Mouse (Mus musculus): ENCODE measurements at regions not wholly inside any gene's neighbourhood (a gene's known extent, or its start where the extent isn't known, plus 50 kb on each side); places are given as distances from the start of the nearest gene placed in this dataset.

DNA sequence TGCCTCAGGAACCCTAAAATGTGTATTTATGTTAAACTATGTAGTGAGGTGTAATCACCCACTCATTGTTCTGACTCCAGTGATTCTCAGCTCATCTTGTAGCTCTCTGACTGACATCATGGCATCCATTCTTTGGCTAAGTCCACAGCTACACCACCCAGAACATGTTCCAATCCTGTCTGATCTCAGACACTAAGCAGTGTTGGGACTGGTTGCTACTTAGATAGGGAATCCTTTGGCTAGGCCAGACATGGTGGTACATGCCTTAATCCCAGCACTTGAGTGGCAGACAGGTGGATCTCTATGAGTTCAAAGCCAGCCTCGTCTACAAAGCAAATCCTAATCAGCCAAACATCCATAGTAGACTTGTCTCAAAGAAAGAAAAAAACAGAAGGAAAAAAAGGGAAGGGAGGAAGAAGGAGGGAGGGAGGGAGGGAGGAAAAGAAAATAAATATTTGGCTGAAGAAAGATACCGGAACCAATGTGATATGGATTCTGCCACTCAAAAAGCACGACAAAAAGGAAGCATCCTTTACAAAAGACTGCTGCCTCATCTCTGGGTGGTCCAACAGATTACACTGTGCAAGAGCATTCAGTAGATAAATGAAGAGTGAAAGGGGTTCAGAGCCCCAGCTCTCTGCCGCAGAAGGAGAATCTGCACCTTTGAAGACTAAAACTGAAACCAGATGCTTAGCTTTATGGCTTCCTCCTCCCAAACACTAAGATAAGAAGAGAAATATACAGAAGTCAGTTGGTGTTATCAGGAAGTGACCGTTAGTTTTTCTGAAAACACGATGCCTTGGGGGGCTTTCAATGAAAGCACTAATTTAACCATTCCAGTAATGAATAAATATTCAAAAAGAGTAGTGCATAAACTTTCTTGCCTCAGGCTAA is 51.5 kb upstream of the Med13 start:
- no peaks in the 10 kb centered on the region for H3K9me3 ChIP-seq (ENCODE audit: control insufficient read depth, low read length)
- no peak for ATAC-seq
- H3K4me1 ChIP-seq (replicated peaks; ENCODE audit: control insufficient read depth, insufficient read depth, low read length), result peaks cover 12% of the 10 kb centered on the region
- no peaks in the 10 kb centered on the region for H3K36me3 ChIP-seq (ENCODE audit: control insufficient read depth, insufficient read depth)
- H3K9ac ChIP-seq (replicated peaks; ENCODE audit: low read depth, low read length), result no peak overlapping the region
- no peaks in the 10 kb centered on the region for H3K27me3 ChIP-seq (replicated peaks; ENCODE audit: control insufficient read depth, insufficient read depth, low read length)
- H3K4me3 ChIP-seq (replicated peaks; ENCODE audit: low read length), result no peak overlapping the region
- 58% methylated on average over 6 of the region's 6 CpGs for WGBS
- no peak overlapping the region for H3K27ac ChIP-seq (ENCODE audit: low read length)
- no peak overlapping the region for H3K4me2 ChIP-seq (ENCODE audit: low read length)

- 57% methylated on average over 10 of the region's 10 CpGs for WGBS
- no peak overlapping the region for H3K4me3 ChIP-seq (replicated peaks; ENCODE audit: low read length)
- ATAC-seq, result peak; percentile 54; the same call in 1 of the 2 replicates
Measured at GRCm38 (mm10) chr11:86409580-86409947, 52.2 kb upstream of the Med13 start.

DNA sequence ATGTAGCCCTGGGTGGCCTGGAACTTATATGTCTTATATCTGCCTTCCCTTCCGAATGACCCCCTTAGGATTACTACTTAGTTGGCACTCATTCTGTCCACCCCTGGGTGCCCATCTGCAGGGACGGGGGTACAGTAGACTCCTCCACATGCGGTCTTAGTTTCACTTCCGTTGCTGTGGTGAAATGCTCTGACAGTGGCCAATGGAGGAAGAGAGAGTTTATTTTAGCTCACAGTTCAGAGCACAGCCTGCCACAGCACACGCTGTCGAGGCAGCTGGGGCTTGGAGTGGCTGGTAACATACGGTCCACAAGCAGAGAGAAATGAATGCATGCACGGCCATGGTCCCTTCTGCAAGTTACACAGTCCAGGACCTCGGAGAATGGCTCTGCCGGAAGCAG is 53.1 kb upstream of the Med13 start:
- Histone ChIP-seq H3K27me3 (replicated peaks; ENCODE audit: control insufficient read depth, insufficient read depth, low read length) (no peaks in the 10 kb centered on the region), H3K4me2 (ENCODE audit: low read length) (no peak overlapping the region), H3K27ac (ENCODE audit: low read length) (no peak overlapping the region), H3K36me3 (ENCODE audit: control insufficient read depth, insufficient read depth) (no peaks in the 10 kb centered on the region), H3K9me3 (ENCODE audit: control insufficient read depth, low read length) (no peaks in the 10 kb centered on the region), H3K9ac (replicated peaks; ENCODE audit: low read depth, low read length) (no peak overlapping the region), H3K4me3 (replicated peaks; ENCODE audit: low read length) (no peak overlapping the region), H3K4me1 (replicated peaks; ENCODE audit: control insufficient read depth, insufficient read depth, low read length) (peaks cover 12% of the 10 kb centered on the region)
- WGBS, result 87% methylated on average over 10 of the region's 10 CpGs
- no peak for ATAC-seq

More at GRCm38 (mm10) chr11:86409580-86409947, 52.2 kb upstream of the Med13 start:
- no peak overlapping the region for H3K27ac ChIP-seq (ENCODE audit: low read length)
- no peak overlapping the region for H3K4me2 ChIP-seq (ENCODE audit: low read length)
- H3K36me3 ChIP-seq (ENCODE audit: control insufficient read depth, insufficient read depth), result no peaks in the 10 kb centered on the region
- H3K9me3 ChIP-seq (ENCODE audit: control insufficient read depth, low read length), result no peaks in the 10 kb centered on the region
- H3K27me3 ChIP-seq (replicated peaks; ENCODE audit: control insufficient read depth, insufficient read depth, low read length), result no peaks in the 10 kb centered on the region
- H3K4me1 ChIP-seq (replicated peaks; ENCODE audit: control insufficient read depth, insufficient read depth, low read length), result peaks cover 12% of the 10 kb centered on the region
- H3K9ac ChIP-seq (replicated peaks; ENCODE audit: low read depth, low read length), result no peak overlapping the region

DNA sequence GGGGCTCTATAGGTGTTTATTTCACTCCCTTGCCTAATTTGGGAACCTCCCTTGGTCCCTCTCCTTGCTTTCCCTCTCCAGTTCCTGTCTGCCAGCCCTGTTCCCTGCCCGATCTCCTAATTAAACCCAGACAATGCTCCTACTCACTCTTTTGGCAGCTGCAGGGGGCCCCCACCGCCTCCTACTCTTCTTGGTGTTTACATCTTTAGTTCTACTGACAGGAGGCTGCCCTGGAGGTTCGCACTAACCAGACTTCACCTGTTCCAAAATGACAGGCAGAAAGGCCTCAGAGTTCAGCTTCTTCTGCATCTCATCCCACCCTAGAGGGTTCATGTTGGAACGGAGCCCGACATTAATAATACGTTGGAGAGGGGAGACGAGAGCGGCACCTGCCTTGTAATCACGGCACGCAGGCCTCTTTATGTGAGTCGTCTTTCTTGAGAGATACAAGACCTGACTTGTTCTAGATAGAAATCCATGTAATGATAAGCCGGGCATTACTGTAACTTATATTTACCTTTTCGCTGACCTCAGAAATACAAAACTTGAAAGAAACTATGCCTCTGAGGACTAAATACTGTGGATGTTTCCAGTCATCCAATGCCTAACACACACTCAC is 55.5 kb upstream of the Med13 start:
- H3K9ac ChIP-seq (replicated peaks; ENCODE audit: low read depth, low read length), result no peak overlapping the region
- ATAC-seq, result peak; percentile 70
- H3K4me1 ChIP-seq (replicated peaks; ENCODE audit: control insufficient read depth, insufficient read depth, low read length), result peaks cover 19% of the 10 kb centered on the region
- H3K27me3 ChIP-seq (replicated peaks; ENCODE audit: control insufficient read depth, insufficient read depth, low read length), result no peaks in the 10 kb centered on the region
- 21% methylated on average over 13 of the region's 13 CpGs for WGBS
- peak overlapping the region; percentile 4; the same call in 1 of the 2 replicates for H3K4me2 ChIP-seq (ENCODE audit: low read length)
- H3K27ac ChIP-seq (ENCODE audit: low read length), result peak overlapping the region; percentile 23; the same call in 1 of the 2 replicates
- no peaks in the 10 kb centered on the region for H3K9me3 ChIP-seq (ENCODE audit: control insufficient read depth, low read length)
- H3K36me3 ChIP-seq (ENCODE audit: control insufficient read depth, insufficient read depth), result no peaks in the 10 kb centered on the region
- H3K4me3 ChIP-seq (replicated peaks; ENCODE audit: low read length), result no peak overlapping the region

- 18% methylated on average over 5 of the region's 5 CpGs for WGBS
- ATAC-seq, result no peak
- Histone ChIP-seq H3K27me3 (replicated peaks; ENCODE audit: control insufficient read depth, insufficient read depth, low read length) (no peaks in the 10 kb centered on the region), H3K9ac (replicated peaks; ENCODE audit: low read depth, low read length) (no peak overlapping the region), H3K4me1 (replicated peaks; ENCODE audit: control insufficient read depth, insufficient read depth, low read length) (peaks cover 19% of the 10 kb centered on the region), H3K4me2 (ENCODE audit: low read length) (no peak overlapping the region), H3K4me3 (replicated peaks; ENCODE audit: low read length) (no peak overlapping the region), H3K36me3 (ENCODE audit: control insufficient read depth, insufficient read depth) (no peaks in the 10 kb centered on the region), H3K27ac (ENCODE audit: low read length) (no peak overlapping the region), H3K9me3 (ENCODE audit: control insufficient read depth, low read length) (0 out of 2 replicates have a peak, but pooled peaks cover under 1% of the 10 kb centered on the region)
Measured at GRCm38 (mm10) chr11:86416471-86416870, 59.1 kb upstream of the Med13 start.

GRCm38 (mm10) chr11:86417164-86417563 is 59.8 kb upstream of the Med13 start:
- Histone ChIP-seq H3K4me3 (replicated peaks; ENCODE audit: low read length) (no peak overlapping the region), H3K9ac (replicated peaks; ENCODE audit: low read depth, low read length) (no peak overlapping the region), H3K27me3 (replicated peaks; ENCODE audit: control insufficient read depth, insufficient read depth, low read length) (no peaks in the 10 kb centered on the region), H3K4me1 (replicated peaks; ENCODE audit: control insufficient read depth, insufficient read depth, low read length) (peaks cover 19% of the 10 kb centered on the region), H3K4me2 (ENCODE audit: low read length) (peak overlapping the region; percentile 13; the same call in 1 of the 2 replicates), H3K27ac (ENCODE audit: low read length) (0 out of 2 replicates have a peak overlapping the region, but pooled peaks have one; percentile 9), H3K9me3 (ENCODE audit: control insufficient read depth, low read length) (0 out of 2 replicates have a peak, but pooled peaks cover 5% of the 10 kb centered on the region), H3K36me3 (ENCODE audit: control insufficient read depth, insufficient read depth) (no peaks in the 10 kb centered on the region)
- no peak for ATAC-seq
- WGBS, result 29% methylated on average over 6 of the region's 6 CpGs

DNA sequence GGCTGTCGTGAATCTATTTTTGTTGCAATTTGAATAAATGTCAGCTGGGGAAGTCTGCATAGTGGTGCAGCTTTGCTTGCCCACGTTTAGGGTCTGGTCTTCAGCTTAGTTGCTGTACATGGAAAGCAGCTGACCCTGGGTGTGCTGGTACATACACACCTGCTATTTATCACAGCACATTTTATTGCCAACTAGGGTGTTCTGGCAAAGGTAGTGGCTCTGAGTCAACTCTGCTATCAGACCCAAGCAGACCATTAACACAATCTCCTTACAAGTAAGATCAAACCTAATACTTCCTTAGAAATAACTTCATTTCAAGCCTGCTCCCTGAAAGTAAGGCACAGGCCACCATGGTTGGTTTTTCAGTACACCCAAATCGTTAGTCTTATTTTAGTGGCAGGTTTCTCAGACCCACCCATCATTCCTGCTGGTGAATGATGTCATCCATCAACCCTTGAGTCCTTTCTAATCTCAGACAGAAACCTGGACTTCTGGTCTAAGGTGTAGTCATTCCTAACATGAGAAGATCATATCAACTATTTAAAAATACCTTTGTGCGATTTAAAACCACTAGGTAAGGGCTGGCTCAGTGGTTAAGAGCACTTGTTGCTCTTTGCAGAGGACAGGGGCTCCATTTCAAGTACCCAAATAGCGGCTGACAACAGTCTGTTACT is 62.5 kb upstream of the Med13 start:
- Histone ChIP-seq H3K4me2 (ENCODE audit: low read length) (no peak overlapping the region), H3K36me3 (ENCODE audit: control insufficient read depth, insufficient read depth) (no peaks in the 10 kb centered on the region), H3K9ac (replicated peaks; ENCODE audit: low read depth, low read length) (no peak overlapping the region), H3K4me1 (replicated peaks; ENCODE audit: control insufficient read depth, insufficient read depth, low read length) (peaks cover 8% of the 10 kb centered on the region), H3K27me3 (replicated peaks; ENCODE audit: control insufficient read depth, insufficient read depth, low read length) (no peaks in the 10 kb centered on the region), H3K27ac (ENCODE audit: low read length) (no peak overlapping the region), H3K9me3 (ENCODE audit: control insufficient read depth, low read length) (0 out of 2 replicates have a peak, but pooled peaks cover 5% of the 10 kb centered on the region), H3K4me3 (replicated peaks; ENCODE audit: low read length) (no peak overlapping the region)
- no peak for ATAC-seq
- 81% methylated on average over 5 of the region's 5 CpGs for WGBS

GRCm38 (mm10) chr11:86428926-86429325 is 55.5 kb upstream of the Rnft1 start:
- Histone ChIP-seq H3K4me2 (ENCODE audit: low read length) (no peak overlapping the region), H3K27me3 (replicated peaks; ENCODE audit: control insufficient read depth, insufficient read depth, low read length) (no peaks in the 10 kb centered on the region), H3K4me3 (replicated peaks; ENCODE audit: low read length) (no peak overlapping the region), H3K9ac (replicated peaks; ENCODE audit: low read depth, low read length) (no peak overlapping the region), H3K4me1 (replicated peaks; ENCODE audit: control insufficient read depth, insufficient read depth, low read length) (peaks cover 5% of the 10 kb centered on the region; the same call in 1 of the 2 replicates), H3K27ac (ENCODE audit: low read length) (no peak overlapping the region), H3K36me3 (ENCODE audit: control insufficient read depth, insufficient read depth) (no peaks in the 10 kb centered on the region), H3K9me3 (ENCODE audit: control insufficient read depth, low read length) (no peaks in the 10 kb centered on the region)
- ATAC-seq, result no peak
- WGBS, result 63% methylated on average over 3 of the region's 3 CpGs

- H3K9ac ChIP-seq (replicated peaks; ENCODE audit: low read depth, low read length), result no peak overlapping the region
- no peak overlapping the region for H3K4me3 ChIP-seq (replicated peaks; ENCODE audit: low read length)
- 90% methylated on average over 2 of the region's 2 CpGs for WGBS
- no peaks in the 10 kb centered on the region for H3K9me3 ChIP-seq (ENCODE audit: control insufficient read depth, low read length)
- H3K36me3 ChIP-seq (ENCODE audit: control insufficient read depth, insufficient read depth), result no peaks in the 10 kb centered on the region
- ATAC-seq, result no peak
- H3K27ac ChIP-seq (ENCODE audit: low read length), result no peak overlapping the region
- H3K27me3 ChIP-seq (replicated peaks; ENCODE audit: control insufficient read depth, insufficient read depth, low read length), result no peaks in the 10 kb centered on the region
- H3K4me1 ChIP-seq (replicated peaks; ENCODE audit: control insufficient read depth, insufficient read depth, low read length), result peaks cover 6% of the 10 kb centered on the region; the same call in 1 of the 2 replicates
- no peak overlapping the region for H3K4me2 ChIP-seq (ENCODE audit: low read length)
Measured at GRCm38 (mm10) chr11:86430287-86430686, 54.2 kb upstream of the Rnft1 start.

All from forebrain, embryonic 16.5 days (tissue).